Mouse (Mus musculus) ZHBTc4 (cell line): ENCODE results near the gene Hsd17b1.
A peak's percentile ranks its signal among the peaks of the same experiment; 100 is the strongest.

Experiments used
- DNase-seq: peaks from one replicate; pipeline ENCODE4 v3.0.0-alpha.2; 2011; ENCODE audit warnings: low read depth, low spot score

Gene Hsd17b1

GRCm38 (mm10) chr11:101060126-101060525 lies 18.1 kb upstream of the Hsd17b1 start:
- DNase-seq, result no peak

GRCm38 (mm10) chr11:101061049-101061448 lies 17.2 kb upstream of the Hsd17b1 start:
- no peak for DNase-seq

GRCm38 (mm10) chr11:101062165-101062884 lies 15.9 kb upstream of the Hsd17b1 start:
- no peak for DNase-seq

- no peak for DNase-seq
These were observed 15.1 kb upstream of the Hsd17b1 start for GRCm38 (mm10) chr11:101062971-101063675.

- DNase-seq, result peak; percentile 60
These were observed 14.4 kb upstream of the Hsd17b1 start for GRCm38 (mm10) chr11:101063676-101064327.

GRCm38 (mm10) chr11:101064462-101064861 lies 13.7 kb upstream of the Hsd17b1 start:
- DNase-seq, result no peak

- DNase-seq, result no peak
These were observed 13.2 kb upstream of the Hsd17b1 start for GRCm38 (mm10) chr11:101065002-101065401.

GRCm38 (mm10) chr11:101066549-101067412 lies 11.4 kb upstream of the Hsd17b1 start:
- peak; percentile 95 for DNase-seq

- DNase-seq, result peak; percentile 87
These were observed 8.6 kb upstream of the Hsd17b1 start, which contains the start of gene Naglu for GRCm38 (mm10) chr11:101069391-101070188. Gene Naglu, plus strand, starts transcription at chr11:101070012.

GRCm38 (mm10) chr11:101070189-101070527 lies 8.1 kb upstream of the Hsd17b1 start:
- DNase-seq, result no peak

- DNase-seq, result no peak
These were observed 7.2 kb upstream of the Hsd17b1 start for GRCm38 (mm10) chr11:101070987-101071386.

GRCm38 (mm10) chr11:101071810-101072428 lies 6.3 kb upstream of the Hsd17b1 start:
- no peak for DNase-seq

GRCm38 (mm10) chr11:101079746-101080145 lies 1.5 kb downstream of the Hsd17b1 start:
- peak; percentile 70 for DNase-seq

- no peak for DNase-seq
These were observed 2.2 kb downstream of the Hsd17b1 start for GRCm38 (mm10) chr11:101080421-101080820.

- no peak for DNase-seq
These were observed 3.4 kb downstream of the Hsd17b1 start for GRCm38 (mm10) chr11:101081659-101082058.

- DNase-seq, result peak; percentile 95
These were observed 4.2 kb downstream of the Hsd17b1 start, which contains the start of gene Coasy for GRCm38 (mm10) chr11:101082208-101083082. Gene Coasy, plus strand, starts transcription at chr11:101082565.

- DNase-seq, result no peak
These were observed 5.0 kb downstream of the Hsd17b1 start for GRCm38 (mm10) chr11:101083083-101083697.

- DNase-seq, result no peak
These were observed 6.0 kb downstream of the Hsd17b1 start for GRCm38 (mm10) chr11:101084246-101084645.

- DNase-seq, result no peak
These were observed 6.6 kb downstream of the Hsd17b1 start for GRCm38 (mm10) chr11:101084811-101085210.
